Mouse (Mus musculus) thymus, postnatal 4 days (tissue): Measurements from ENCODE around the gene Lipa.

ENCODE experiments used
- DNase-seq: peaks from one replicate; pipeline ENCODE4 v3.0.0; 2021

Lipa gene

DNA sequence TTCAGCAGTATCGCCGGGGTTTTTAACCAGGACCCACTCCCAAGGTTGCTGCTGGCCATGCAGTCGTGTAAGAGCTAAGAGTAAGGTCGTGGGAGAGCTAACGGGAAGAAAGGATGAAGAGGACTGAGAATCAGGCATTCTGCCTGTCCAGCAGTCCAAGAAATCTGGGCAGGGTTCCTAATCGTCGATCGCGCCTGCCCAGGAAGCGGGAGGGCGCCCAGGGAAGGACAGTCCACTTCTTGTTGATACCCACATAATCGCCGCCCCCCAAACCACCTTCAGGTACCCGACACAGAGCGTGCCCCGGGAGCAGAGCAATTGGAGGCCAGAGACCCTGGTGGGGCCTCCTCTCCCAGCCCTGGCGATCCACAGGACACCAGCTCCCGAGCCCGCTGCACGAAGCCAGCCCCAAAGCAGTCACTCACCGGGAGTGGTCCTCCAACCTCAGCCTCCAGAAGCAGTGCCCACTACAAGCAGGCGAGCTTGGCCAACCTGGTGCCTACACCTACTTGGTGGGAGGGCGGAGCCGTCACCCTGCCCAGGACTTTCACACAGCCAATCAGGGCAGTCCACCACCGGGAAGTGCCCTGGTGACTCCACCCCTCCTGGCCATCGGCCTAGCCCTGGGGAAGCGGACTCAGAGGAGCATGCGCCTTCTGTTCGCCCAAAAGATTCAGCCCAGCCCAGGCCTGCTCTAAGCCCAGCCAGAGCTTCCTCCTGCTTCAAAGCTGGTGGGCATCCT lies at the start of gene Lipa:
Gene Lipa (minus strand): TSS at position 534 of the 742 bp plus-strand sequence.
- peak; percentile 87 for DNase-seq

DNA sequence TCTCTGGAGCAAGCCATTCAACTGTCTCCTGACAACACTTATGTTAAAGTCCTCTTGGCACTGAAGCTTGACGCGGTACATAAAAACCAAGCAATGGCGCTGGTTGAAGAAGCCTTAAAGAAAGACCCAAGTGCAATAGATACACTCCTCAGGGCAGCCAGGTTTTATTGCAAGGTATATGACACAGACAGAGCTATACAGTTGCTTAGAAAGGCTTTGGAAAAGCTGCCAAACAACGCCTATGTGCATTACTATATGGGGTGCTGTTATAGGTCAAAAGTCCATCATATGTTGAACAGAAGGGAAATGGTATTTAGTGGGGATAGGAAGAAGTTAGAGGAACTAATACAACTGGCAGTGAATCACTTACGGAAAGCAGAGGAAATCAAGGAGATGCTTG lies 46.4 kb upstream of the Lipa start:
- no peak for DNase-seq

DNA sequence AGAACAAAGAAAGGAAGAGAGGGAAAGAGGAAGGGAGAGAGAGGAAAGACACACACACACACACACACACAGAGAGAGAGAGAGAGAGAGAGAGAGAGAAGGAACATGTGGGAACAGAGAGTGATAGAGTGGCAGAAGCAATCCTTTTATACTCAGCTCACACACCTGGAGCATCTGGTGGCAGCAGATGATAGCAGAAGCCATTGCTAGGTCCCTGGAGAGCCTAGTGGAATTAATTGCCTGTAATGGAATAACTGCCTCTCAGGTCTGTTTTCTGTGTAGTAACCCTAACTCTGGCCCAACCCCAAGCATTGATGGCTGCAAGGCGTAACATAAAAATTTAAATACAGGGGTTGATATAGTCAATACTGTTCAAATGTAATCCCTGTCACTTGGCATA lies 43.8 kb upstream of the Lipa start:
- DNase-seq = no peak

DNA sequence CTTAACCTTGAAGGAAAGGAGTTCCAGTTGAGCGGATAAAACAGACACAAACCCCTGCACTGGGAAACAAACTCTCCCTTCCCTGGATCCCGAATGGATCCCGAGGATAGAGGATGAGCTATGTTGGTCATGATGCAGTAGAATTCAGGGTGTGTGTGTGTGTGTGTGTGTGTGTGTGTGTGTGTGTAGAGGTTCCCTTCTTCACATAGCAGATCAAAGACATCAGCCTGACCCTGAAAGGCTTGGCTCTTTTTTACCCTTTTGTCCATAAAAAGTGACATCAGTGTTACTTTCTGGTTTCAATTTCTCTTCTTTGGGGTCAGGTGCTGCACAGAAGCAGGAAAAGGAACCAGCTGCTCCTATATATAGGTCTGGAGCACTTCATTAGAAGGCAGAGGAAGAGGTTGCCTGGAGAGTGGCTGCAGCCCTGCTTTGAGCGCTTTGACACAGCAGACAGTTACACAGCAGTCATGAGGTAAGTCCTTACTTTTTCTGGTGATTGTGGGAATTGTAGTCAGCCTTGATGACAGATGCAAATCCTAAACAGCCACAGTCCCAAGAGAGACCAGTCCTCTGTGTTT lies 42.7 kb upstream of the Lipa start:
- peak; percentile 23 for DNase-seq

DNA sequence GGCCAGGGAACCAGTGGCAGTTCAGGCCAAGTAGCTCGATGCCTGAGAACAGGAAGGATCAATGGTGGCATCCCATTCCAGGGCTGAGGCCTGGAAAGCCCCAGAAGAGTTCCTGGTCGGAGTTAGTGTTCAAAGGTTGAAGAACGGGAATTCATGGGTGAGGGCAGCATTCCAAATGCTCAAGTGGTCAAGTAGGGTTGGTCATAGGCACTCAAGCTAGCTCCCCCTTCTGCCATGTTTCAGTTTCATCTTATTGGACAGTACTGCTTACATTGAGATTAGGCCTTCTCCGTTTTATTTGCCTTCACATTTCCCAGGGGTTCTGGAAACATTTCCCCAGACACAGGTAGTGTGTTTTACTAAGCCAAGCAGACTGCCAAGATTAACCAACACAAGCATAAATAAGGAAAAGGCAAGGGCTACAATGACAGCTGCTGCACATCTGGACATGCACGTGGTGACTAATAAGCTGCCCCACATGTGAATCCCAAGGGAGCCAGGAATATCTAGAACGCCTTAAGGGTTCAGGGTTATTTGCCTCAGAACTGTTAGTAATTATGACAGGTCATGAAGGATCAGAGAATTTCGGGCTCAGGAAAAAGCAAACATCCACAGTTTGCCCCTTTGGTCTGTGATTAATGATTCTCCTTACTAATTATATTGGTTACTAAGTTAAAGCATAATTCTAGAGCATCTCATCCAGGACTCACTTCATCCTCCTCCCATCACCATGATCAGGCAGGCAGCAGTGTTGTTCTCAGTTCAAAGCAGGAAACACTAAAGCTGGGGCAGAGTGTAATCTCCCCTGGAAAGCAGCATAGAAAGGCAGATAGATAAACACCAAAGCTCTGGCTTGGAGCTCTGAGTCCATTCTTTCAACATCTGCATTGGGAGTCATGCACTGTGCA lies 42.0 kb upstream of the Lipa start:
- DNase-seq = no peak

DNA sequence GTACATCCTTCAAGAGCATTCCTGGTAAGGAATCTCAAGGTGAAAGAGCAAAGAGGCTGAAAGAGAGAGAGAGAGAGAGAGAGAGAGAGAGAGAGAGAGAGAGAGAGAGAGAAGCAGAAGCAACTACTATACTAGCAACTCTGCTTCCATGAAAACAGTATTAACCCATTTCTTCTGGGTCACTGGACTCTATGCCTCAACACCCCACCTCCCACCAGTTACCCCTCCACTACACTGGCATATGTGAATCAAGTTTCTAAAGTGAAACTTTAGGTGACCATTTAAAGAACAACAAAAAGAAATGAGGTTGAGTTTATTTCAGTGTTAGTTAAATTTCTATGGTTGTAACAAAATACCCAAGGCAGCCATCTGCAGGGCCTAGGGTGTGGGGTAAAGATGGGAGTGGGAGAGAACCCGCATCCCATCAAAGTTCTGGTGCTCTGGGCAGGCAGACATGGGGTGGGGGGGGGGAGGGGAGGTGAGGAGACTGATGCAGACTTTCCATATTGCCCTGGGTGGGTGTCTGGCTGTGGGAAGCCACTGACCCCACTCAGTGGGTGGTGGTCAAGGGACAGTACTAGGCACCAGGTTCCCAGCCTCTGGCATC lies 39.0 kb upstream of the Lipa start:
- no peak for DNase-seq

DNA sequence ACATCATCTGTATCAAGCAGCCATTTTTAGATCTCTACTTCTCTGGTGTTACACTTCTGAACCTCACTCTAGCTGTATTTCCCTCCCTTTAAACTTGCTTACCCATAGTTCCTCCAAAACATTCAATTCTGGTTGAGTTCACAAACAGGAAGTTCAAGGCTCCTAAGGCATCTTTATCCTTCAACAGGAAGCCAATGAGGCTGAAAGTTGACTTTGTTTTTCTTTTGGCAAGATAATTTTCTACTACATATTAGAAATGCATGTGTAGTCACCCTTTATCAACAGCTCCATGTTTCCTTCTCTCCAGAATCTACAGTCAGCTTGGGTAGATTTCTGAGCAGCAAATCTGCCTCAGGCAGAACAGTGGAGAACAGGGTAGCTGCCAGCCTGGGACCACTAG lies 35.3 kb upstream of the Lipa start:
- DNase-seq = no peak

DNA sequence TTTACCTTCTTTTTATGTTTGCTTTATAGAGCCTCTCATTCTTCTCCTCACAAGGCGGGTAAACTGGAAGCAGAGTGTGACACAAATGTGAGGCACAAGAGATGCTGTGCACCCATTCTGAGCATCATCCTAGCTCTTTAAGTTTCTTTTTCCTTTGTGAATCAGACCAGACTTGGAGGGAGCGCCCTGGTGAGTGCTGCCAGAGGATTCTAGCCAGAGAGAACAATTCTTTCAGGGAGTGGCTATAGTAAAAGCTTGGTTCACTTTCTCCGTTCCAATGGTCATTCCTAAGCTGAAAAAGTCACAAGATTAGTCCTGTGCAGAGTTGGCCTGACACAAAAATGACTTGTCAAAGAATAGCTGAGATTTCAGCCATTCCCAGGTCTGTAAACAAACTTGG lies 29.3 kb upstream of the Lipa start:
- DNase-seq = no peak

DNA sequence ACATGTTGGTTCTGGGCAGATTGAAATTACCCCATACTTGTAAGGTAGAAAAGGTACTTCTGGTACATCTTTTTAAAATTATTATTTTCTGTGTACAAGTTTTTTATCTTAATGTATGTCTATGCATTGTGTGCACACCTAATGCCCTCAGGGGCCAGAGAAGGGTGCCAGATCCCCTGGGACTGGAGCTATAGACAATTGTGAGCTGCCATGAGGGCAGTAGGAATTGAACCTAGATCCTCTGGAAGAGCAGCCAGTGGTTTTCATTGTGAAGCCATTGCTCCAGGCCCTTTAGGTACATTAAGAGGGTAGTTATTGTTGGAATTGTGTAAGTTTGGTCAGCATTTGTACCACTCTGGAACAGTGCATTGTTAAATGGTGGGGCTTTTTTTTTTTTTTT lies 26.8 kb upstream of the Lipa start:
- no peak for DNase-seq

DNA sequence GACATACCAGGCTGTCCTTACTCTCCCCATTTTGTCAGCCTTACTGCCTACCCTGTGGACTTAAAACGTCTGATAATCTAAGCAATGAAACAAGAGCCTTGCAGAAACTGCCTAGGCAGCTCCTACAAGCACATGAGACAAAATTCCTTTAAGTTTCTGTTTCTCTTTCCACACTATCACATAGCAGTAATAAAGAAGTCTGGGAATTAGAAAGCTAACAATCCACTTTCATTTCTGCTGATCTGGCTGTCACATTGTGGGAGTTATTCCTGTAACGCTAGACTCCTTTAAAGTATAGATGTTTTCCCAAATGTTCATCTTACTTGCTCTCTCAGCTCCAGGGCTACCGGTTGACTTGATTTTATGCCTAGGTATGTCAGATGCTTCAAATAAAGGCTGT lies 26.2 kb upstream of the Lipa start:
- no peak for DNase-seq

DNA sequence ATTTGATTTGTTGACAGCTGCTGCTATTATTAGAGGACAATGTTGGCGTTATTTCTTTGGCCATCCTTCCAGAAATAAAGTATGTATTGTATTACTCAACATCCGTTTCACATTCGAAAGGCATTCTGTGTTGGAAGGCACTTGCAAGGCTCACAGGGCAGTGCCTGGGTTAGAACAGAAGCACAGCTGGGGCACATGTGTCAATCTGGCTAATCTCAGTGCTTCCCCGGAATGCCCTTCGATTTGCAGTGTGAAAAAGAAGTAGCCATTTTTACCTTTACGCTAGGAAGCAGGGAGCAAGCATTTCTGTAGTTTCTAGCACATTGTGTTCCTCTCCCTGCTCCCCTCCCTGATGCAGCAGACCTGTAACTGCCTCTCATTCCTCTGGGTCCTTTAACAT lies 25.7 kb upstream of the Lipa start:
- no peak for DNase-seq

DNA sequence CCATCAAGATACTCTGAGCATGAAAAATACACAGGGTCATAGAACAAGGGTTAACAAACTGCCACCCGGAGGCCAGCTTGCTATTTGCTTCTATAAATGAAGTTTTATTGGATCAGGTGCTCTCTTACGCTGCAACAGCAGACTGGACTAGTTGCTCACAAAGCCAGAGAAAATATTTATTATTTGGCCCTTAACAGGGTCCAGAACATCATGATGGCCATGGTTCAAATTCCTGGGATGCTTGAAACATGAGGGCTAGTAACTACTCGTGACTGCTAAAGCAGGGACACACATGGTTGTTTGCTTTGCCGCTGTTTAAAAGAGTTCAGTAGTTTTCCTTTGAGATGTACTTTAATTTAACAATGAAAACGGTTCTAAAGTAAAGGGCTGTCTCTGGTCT lies 24.7 kb upstream of the Lipa start:
- DNase-seq = peak; percentile 34

DNA sequence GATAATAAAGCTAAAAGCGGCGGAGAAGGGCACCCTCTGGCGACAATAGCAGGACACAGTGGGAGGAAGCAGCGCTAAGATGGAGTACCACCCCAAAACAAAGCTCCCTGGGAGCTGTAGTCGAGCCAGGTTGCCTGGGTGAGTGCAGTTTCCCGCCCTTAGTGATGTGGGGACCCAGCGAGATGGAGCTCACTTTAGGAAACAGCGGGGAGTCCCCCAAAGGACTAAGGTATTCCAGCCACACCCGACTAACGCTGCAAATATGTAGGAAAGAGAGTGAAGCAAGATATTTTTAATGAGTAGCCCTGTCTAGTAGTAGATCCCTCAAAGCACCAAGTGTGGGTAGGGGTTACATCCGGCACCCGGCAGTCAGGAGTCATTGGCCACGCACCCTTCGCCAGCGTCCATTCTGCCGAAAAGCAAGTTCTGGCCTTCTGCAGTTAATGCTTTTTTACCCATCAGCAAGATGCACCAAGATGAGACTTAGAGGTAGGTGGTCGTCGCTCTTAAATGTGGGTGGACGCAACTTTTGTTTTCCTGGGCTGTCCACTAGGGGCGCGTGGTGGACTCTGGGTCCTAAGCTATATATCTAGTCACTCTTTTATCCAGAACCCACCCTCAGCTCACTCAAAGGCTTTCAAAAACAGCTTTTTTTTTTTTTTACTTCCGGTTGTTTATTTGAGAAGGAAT lies 23.4 kb upstream of the Lipa start, which contains the start of gene Ifit2:
Gene Ifit2 (plus strand): TSS at position 161 of the 690 bp plus-strand sequence.
- peak; percentile 81 for DNase-seq

DNA sequence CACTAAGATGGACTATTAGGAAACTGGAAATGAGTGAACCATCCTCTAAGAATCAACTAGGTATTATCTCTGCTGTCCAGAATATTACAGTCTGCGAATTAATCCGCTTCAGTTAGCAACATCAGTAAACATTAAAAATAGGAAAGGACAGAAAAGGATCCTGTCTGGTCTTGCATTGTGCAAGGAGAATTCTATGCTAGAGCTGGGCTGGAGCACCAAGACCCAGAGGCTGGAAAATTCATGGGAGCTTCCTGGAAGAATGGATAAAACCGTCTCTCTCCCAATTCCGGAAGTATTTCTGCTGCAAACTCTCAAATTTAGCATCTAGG lies 22.9 kb upstream of the Lipa start:
- no peak for DNase-seq

DNA sequence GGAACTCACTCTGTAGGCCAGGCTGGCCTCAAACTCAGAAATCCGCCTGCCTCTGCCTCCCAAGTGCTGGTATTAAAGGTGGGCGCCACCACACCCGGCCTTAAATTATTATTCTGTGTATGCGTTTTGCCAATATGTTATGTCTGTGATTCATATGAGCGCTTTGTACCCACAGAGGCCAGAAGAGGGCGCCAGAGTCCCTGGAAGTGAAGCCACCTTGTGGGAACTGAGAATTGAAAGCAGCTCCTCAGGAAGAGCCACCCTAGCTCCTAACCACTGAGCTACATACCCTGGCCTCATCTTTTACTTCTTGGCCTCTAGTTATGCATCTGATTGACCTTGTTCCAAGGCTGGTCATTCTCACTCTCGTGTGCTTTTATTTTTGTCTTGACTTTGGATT lies 20.7 kb upstream of the Lipa start:
- DNase-seq = peak; percentile 93

DNA sequence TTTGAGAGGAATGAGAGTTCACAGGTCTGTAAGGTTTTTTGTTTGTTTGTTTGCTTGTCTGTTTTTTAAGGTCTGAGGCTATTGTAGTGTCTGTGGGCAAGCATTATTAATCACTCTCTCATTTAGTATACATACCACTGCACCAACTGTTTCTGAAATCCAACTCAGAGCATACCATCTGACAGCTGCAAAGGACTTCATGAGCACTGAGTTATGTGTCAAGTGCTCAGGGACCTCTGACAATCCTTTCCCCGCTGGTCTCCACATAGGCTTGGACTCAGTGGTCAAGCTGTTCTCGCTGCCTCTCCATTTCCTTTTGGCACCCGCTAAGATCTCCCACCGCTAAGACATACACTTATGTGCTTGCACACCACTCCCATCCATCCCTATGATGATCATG lies 18.9 kb upstream of the Lipa start:
- DNase-seq = no peak

DNA sequence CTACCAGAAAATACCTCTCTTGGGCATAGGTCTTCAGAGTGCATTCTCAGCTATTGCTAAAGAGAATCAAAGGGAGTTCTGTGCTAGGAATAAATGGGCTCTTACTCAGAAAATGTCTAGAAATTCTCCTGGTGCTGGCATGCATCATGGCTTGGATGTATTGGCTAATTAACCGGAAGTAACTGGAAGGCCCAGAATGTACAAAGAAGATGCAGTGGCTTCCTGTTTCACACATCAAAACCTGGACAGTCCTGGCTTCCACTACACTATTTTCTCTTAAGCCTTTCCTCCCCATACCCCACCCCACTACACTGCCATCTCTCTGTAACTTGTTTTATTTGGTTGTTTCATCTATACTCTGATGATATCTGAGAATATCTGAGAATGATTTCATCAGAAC lies 12.1 kb upstream of the Lipa start:
- DNase-seq = no peak

DNA sequence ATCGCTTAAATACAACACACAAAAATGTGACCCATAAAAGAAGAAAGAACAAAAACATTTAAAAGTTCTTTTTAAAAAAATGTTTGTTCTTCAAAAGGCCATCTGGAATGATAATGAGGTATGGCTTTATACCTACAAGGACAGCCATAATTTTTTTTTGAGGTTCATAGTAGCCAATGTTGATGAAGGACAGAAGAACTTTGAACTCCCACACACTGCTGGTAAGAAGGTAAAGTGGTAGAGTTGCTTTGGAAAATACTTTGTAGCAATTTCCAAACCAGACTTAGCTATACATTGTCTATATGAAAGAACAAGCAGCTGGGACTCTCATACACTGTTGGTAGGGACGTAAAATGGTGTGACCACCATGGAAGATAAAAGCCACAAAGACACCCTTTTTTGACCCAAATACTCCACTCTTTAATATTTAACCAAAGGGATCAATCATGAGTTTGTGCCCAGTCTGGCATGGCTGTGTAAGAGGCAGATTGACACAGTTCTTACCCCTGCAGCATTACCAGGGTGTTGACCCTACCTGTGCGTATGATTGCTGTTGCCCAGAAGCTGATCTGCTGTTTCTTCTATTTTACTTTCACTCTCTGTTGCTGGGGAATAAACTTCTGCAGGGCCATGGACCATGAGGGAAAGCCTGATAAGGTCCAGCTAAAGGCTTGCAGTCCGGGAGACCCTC lies 4.9 kb upstream of the Lipa start:
- no peak for DNase-seq

DNA sequence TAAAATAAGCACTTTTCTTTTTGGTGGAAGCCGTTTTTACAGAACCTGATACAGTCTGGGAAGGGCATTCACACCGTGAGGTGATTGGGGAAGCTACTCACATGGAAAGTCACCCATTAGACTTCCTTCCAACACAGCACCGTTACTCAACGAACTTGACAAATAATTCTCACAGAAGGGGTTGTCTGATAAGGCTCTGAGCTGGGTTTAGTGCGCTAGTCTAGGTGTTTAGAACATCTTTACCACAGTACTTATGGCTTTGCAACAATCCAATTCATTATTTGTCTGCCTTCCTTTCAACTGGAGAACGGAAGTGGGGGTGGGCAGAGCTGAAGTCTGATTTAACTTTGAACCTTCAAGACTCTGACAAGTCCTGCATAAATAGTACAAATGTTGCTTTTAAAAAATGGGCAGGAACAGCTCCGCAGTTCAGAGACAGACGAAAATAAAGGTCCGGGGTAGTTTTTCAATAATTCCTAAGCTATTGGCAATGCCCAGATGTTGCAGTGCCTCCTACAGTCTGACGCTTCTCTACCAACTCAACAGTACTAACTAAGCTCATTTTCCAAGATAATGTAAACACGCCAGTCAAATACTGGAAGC lies 852 bp downstream of the Lipa start:
- peak; percentile 71 for DNase-seq

DNA sequence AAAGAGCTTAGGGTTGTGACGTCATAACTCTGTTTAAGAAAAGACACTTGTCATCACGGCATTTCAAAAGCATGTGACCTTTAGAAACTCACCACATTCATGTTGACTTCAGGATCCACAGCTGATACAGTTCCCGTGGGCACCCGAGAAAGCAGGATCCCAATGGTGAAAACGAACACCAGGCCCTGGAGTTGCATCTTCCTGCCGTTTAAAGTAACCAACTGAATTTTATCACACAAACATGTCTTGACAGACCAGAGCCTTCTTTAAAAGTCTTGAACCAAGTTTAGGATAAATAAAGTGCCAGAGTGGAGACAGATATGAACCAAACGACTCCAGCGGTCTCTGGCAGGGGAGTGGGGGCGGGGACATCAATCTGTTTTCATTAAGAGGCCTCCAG lies 2.6 kb downstream of the Lipa start:
- DNase-seq = peak; percentile 18

DNA sequence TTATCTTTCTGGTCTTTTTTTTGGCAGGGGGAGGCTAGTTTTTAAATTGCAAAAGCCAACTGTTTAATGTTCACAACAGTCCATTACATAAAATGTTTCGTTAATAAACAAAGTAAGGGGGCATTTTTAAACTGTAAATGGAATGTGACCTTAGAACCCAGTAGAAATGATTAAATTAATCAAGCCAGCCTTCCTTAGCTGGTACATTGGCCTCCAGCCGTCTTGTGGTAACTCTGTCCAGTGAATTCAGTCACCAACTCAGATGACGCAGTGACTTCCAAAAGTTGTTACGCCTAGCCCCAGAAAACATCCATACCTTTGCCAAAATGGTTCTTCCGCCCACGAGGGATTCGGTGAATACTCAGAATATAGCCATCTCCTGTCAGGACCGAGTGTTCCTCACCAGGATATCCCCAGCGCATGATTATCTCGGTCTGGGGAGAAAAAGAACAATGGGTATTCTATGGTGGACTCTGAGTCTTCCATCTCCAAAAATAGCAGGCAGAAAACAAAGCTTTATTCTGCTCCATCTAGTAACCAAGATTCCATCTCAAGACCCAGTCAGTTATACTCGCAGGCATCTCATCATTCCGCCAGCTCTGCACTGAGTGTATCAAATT lies 4.1 kb downstream of the Lipa start:
- DNase-seq = peak; percentile 3
